Mouse (Mus musculus) Patski (cell line): ENCODE results near the gene Rab8b. TPM values are rescaled to one million over a fixed set of nuclear protein-coding genes. Genes with fewer than 3 reads are reported as not detected.

ENCODE experiments used
- ATAC-seq: fragments of 100-300 bp; one replicate; pipeline ENCODE4 v1.8.0; 2021
- CTCF ChIA-PET: fragments of 350-600 bp; sonication (Branson Sonifier 250); formaldehyde crosslinking; loops from one replicate; lab custom pipeline; 2022; ENCODE audit warnings: inconsistent platforms; lab: Charles Lee
- POLR2A ChIA-PET: fragments of 350-600 bp; sonication (Branson Sonifier 250); formaldehyde crosslinking; loops from one replicate; lab custom pipeline; 2022; ENCODE audit warnings: antibody characterized with exemption, inconsistent platforms; lab: Charles Lee
- DNase-seq: peaks from one replicate; pipeline ENCODE4 v3.0.0-alpha.2; 2011; ENCODE audit warnings: low read depth, low spot score
- H3K27me3 ChIP-seq: fragments of 371-371 bp; one replicate; pipeline ENCODE4 v1.5.1; 2021
- CTCF ChIP-seq: fragments of 100-300 bp; IDR thresholded peaks from one replicate; pipeline ENCODE4 v1.5.1; 2021
- in situ Hi-C: fragments of 300-500 bp; cut with MboI; formaldehyde crosslinking; loops from 3 replicates; pipeline ENCODE4 v1.11.1; 2018; ENCODE audit warnings: low pct_unique_long_range_greater_than_20kb, mixed read lengths
- polyA plus RNA-seq: library from polyadenylated mRNA; unstranded; gene quantifications from one replicate; pipeline ENCODE4 v1.2.3, GENCODE M21; 2021

Rab8b gene
- polyA plus RNA-seq, 1 experiment from 2014 or later = 21.8 TPM

DNA sequence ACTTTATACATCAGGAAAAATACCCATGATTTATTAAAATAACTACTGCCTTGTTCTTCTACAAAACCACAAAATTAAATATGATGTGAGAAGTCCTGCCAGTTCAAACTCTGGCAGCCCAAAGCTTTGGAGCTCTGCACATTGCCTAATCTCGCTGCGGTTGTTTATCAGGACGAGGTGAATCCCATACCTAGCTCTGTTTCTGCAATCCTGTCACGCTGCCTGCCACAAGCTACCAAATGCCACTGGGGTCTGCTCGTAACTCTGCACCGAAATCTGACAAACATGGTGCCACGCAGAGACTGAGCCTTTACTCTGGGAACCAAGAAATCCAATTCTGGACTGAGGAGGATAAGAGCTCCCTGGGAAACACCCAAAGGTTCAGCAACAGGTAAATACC, 9.6 kb downstream of the Rab8b start:
- H3K27me3 ChIP-seq = no peaks in the 10 kb centered on the region
- POLR2A ChIA-PET = interaction anchor here (0.5 kb wide), 1 partner anchor 12 kb away, joined by 4 read pairs; no protein-coding TSS in a partner anchor
- TF ChIP-seq CTCF = no peak
- CTCF ChIA-PET = interaction anchor here (0.6 to 1.6 kb wide), 3 partner anchors 28 to 29 kb away, joined by 3 to 4 read pairs (median 4); no protein-coding TSS in a partner anchor
- in situ Hi-C loops = no loop called here
- ATAC-seq (no peak), DNase-seq (no peak)

DNA sequence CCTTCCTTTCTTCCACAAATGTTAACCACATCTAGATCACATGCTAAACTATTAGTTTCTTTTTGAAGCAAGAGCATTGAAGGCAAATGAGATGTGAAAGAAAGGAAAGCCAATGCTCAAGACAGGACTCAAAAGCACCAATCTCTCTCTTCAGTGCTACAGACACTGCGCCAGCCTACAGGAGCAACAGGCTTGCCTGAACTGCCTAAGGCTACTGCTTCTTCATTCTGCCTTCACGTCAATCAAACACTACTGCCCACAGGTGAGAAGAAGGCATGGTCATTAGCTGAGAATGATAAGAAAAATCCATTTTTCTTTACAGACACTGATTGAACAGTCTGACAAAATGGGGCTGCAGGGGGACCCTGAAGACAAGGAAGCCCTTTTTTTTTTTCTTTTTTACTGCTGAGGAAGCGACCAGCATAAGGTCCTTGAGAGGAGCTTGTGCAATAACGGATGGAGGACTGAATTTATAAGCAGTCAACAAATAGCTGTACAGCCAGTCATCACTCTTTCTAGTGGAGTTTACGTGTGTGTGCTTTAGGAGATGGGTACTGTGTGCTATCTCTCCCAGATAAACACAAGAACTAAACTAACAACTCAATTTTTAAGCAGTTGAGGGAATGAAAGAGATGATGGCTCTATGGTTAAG, 11.6 kb downstream of the Rab8b start:
- DNase-seq (no peak), ATAC-seq (no peak)
- in situ Hi-C loops = no loop called here
- ChIA-PET POLR2A (interaction anchor here (0.6 kb wide), 1 partner anchor 19 kb away, joined by 3 read pairs; no protein-coding TSS in a partner anchor), CTCF (interaction anchor here (0.8 to 1.3 kb wide), 2 partner anchors 10 to 13 kb away, joined by 3 to 4 read pairs; no protein-coding TSS in a partner anchor)
- no peaks in the 10 kb centered on the region for H3K27me3 ChIP-seq
- no peak for TF ChIP-seq CTCF

DNA sequence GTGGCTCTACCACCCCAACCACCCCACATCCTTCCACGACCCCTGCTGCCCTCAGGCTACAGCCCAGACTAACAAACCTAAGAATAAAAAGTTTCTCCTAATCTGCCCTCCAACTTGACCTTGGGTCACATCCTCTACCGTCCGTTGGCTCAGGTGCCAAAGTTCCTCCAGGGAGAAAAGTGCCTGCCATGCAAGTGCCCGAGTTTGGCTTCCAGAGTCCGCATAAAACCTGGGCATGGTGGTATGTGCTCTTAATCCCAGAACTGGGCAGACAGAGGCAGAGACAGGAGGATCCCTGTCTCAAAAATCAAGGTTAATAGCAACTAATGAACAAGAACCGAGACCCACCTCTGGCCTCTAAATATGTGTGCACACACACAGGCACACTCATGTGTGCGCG, 12.4 kb downstream of the Rab8b start:
- in situ Hi-C loops = no loop called here
- POLR2A ChIA-PET = no interaction called here
- TF ChIP-seq CTCF = no peak
- DNase-seq = no peak
- CTCF ChIA-PET = no interaction called here
- no peaks in the 10 kb centered on the region for H3K27me3 ChIP-seq
- ATAC-seq = no peak

DNA sequence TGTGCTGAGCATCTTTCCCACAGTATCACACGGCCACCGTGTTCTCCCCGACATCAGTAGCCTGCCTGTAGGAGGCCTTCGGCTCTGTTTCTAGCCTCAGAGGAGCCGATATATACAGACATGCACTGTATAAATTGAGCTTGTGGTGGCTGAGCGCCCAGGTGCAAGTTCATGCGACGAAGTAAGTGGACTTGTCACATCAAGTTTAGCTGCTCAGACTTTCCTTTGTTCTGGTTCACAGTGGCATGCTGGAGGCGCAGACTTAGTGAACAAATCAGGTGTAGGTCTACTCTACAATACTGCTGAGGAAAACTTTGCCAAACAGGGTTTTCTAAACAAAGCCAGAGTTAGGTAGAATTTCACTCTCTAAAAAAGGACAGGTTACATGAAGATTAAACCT, 13.5 kb downstream of the Rab8b start:
- ChIA-PET CTCF (interaction anchor here (0.8 kb wide), 1 partner anchor 24 kb away, joined by 3 read pairs; no protein-coding TSS in a partner anchor), POLR2A (interaction anchor here (0.5 kb wide), 1 partner anchor 17 kb away, joined by 3 read pairs; no protein-coding TSS in a partner anchor)
- TF ChIP-seq CTCF = no peak
- ATAC-seq = no peak
- no peaks in the 10 kb centered on the region for H3K27me3 ChIP-seq
- in situ Hi-C loops = no loop called here
- DNase-seq = no peak

DNA sequence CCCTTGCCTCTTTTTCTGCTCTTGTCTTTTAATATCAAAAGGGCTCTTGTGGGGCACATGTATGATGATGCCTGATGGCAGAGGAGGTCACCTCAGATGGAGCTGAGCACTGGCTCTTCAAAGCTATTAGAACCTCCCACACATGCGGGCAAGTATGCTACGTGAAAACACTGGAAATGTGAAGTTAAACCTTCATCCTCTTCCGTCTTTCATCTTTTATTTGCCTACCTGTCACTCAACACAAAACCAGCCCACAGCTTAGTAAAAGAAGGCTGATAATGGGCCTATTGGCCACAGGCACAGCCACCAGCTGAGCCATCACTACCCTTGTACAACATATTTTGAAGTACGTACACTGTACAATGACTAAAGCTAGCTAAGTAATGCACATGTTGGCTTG, 20.0 kb downstream of the Rab8b start:
- no peak for ATAC-seq
- POLR2A ChIA-PET = interaction anchor here (0.9 kb wide), 1 partner anchor 11 kb away, joined by 4 read pairs; no protein-coding TSS in a partner anchor
- TF ChIP-seq CTCF = no peak
- H3K27me3 ChIP-seq = no peaks in the 10 kb centered on the region
- CTCF ChIA-PET = interaction anchor here (1.0 to 1.1 kb wide), 2 partner anchors 13 to 33 kb away, joined by 3 read pairs; no protein-coding TSS in a partner anchor
- DNase-seq = no peak
- in situ Hi-C loops = no loop called here

DNA sequence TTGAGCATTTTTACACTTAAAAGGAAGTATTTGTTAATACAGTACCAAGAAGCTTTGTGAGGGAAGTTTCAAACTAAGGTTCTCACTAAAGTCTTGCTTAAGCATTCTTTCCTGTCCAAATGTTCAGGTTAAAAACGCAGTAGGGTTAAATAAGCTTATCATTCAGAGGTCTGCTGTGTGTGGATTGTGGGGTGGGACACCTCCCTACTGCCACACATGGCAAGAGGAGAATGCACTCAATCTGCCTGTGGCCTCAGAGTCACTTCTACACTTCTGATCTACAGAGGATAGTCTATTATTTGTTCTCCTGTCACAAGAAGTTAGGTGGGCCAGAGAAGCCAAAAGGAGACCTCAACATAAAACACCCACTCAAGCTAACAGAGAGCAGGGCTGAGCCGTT, 20.4 kb downstream of the Rab8b start:
- DNase-seq = no peak
- ChIA-PET CTCF (interaction anchor here (1.1 kb wide), 1 partner anchor 32 kb away, joined by 3 read pairs; no protein-coding TSS in a partner anchor), POLR2A (interaction anchor here (0.9 to 1.3 kb wide), 2 partner anchors 10 to 18 kb away, joined by 3 to 4 read pairs; no protein-coding TSS in a partner anchor)
- ATAC-seq = no peak
- in situ Hi-C loops = no loop called here
- no peak for TF ChIP-seq CTCF
- H3K27me3 ChIP-seq = no peaks in the 10 kb centered on the region

DNA sequence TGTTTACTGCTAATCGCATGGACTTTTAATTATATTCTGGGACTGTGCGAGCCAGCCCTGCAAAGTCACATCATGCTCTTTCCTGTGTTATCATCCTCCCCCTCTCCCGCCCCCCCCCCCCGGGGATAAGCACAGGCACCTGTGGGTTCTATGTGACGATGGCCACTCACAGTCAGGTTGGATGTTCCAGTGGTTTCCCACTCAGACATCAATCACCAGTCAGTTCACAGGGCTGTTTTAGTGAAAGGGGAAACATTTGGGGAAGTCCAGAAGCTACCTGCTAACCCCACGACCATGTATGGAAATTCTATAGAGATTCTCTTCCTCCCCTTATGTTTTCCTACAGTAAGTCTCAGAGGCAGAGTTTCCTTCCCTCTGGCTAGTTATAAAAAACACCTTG, 21.6 kb downstream of the Rab8b start:
- DNase-seq (no peak), ATAC-seq (no peak)
- no peak for TF ChIP-seq CTCF
- ChIA-PET CTCF (no interaction called here), POLR2A (interaction anchor here (0.7 to 1.3 kb wide), 2 partner anchors 12 to 19 kb away, joined by 3 to 4 read pairs; no protein-coding TSS in a partner anchor)
- in situ Hi-C loops = no loop called here
- no peaks in the 10 kb centered on the region for H3K27me3 ChIP-seq

DNA sequence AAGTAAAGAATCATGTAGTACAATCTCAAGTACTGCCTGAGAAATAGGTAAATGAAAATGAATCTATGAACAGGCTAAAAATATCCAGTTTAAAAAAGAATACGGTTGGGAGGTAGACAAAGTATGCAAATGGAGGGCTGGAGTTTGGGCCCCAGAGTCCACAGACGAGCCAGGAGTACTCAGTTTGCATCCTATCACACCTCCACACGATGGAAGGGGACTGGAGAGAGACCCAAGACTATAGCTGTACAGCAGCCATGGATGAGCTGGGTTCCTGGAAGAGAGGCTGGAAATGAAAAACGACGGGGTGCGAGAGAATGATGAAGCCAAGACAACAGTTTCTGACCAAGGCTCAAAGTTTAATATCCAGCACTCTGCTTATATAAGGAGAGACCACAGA, 22.5 kb downstream of the Rab8b start:
- H3K27me3 ChIP-seq = no peaks in the 10 kb centered on the region
- CTCF ChIA-PET = no interaction called here
- DNase-seq (no peak), ATAC-seq (no peak)
- in situ Hi-C loops = no loop called here
- no peak for TF ChIP-seq CTCF
- POLR2A ChIA-PET = no interaction called here

DNA sequence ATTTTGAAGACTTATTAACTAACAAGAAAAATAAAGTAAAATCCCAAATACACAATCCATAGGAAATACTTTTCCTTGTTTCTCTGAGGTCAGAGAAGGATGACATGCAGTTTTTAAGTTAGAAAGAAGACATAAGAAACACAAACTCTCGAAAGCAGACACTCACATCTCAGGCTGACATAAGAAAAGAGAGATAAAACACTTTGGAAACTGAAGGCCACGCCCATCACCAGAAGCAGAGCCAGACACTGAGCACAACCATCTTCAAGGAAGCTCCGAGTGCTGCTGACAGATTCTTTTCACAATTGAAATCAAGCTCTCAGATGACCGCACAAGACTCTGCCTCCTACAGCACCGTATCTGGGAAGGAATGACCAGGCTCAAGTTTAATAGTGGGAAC, 23.5 kb downstream of the Rab8b start:
- no peak for DNase-seq
- in situ Hi-C loops = no loop called here
- POLR2A ChIA-PET = no interaction called here
- CTCF ChIA-PET = no interaction called here
- TF ChIP-seq CTCF = no peak
- no peaks in the 10 kb centered on the region for H3K27me3 ChIP-seq
- no peak for ATAC-seq

DNA sequence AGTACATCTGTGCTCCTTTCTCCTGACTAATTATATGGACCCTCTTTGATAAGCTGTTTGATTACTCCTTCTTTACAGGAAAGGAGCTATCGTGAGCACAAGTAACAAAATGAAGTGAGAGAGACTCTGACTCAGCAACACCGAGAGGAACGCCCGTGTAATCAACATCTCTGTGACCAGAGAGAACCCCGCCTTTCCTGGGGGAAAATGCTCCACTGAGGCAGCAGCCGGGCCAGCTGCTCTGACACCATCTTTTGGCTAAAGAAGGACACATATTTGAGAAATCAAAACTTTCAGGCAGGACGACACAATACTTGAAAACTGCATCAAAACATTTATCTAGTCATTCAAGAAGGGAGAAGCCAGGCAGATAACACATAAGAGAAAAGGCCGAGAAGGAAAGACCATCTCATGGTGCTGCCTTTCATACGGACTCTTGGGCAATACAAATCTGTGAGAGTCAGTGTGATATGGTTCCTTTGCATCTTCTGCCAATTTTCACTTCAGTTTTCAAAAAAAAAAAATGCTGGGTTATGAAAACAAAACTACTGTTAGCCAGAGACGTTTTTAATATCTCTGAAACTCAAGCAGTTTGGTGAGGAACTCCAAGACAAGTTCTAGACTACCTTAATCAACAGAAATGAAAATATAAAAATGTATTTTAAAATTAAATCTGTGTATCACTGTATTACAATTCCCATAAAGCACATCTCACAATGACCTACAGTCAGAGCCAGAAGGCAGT, 24.3 kb downstream of the Rab8b start:
- no peak for TF ChIP-seq CTCF
- DNase-seq (no peak), ATAC-seq (no peak)
- ChIA-PET POLR2A (no interaction called here), CTCF (interaction anchor here (0.7 to 1.4 kb wide), 3 partner anchors 13 to 44 kb away, joined by 3 to 4 read pairs (median 3); no protein-coding TSS in a partner anchor)
- in situ Hi-C loops = no loop called here
- no peaks in the 10 kb centered on the region for H3K27me3 ChIP-seq
